9 mouse cellular contexts compared by ENCODE assay signal in the genomic region with DNA sequence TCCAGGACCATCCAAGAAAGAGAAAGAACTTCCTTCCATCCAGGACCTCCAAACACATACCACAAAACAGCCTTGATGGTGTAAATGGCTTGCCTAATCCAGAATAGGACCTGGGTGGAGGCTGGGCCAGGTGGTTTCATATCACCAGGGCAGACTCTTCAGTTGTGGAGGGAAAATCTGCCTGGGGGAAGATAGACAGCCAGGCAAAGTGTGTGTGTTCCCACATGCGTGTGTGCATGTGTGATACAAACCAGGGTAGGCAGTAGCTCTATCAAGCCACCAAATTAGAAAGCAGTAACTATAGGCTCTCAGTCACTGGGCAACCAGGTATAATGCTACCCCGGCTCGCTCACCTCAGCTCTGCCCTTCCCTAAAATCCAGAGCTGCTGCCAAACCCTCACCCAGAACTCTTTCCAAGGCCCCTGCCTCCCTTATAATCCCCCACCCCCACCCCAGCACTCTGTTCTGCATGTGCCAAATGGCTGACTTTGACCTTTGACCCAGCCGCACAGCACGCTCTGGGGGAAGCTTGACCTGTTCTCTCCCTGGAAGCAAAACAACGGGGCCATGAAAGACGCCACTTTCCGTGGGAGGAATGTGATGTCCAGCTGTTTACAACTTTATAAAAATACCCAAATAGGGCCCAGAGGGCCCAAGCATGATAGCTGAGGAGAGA. TPM values are rescaled to one million over a fixed set of nuclear protein-coding genes. Genes with fewer than 3 reads are reported as not detected.
DNase-seq lines count a peak whose midpoint lies in the region; ATAC-seq and TF ChIP-seq lines count a peak whose summit lies in the region.
"Had no signal": no experiment of that assay in that cellular context is flagged by ENCODE, and none has a peak within 500 bp of the region (broad histone marks: within the 10 kb centered on the region; RNA-seq: fewer than 3 reads in every experiment).

No protein-coding gene starts in this region.

- H3K4me3 ChIP-seq in left cerebral cortex, adult 2 months: no peak overlapping the region
- no peak overlapping the region for H3K4me3 ChIP-seq in hindbrain, embryonic 12.5 days
- no peak overlapping the region for H3K4me3 ChIP-seq in limb, embryonic 13.5 days
- H3K4me3 ChIP-seq in stomach, embryonic 15.5 days (replicated peaks): no peak overlapping the region
- H3K4me3 ChIP-seq: heart, embryonic 13.5 days had no signal

- intact Hi-C loops in left cerebral cortex, adult 2 months (cut with DNase I): no loop called here
- intact Hi-C loops in left cerebral cortex, postnatal 36 days (cut with DNase I): no loop called here

- no peak for DNase-seq in left cerebral cortex, adult 2 months (ENCODE audit: extremely low spot score in 1 of 2, low spot score in 2 of 2)
- no peak for DNase-seq in left cerebral cortex, postnatal 36 days (ENCODE audit: low spot score in 2 of 2)
- DNase-seq in heart, postnatal 4 days: no peak
- no peak for DNase-seq in spleen, postnatal 14 days (ENCODE audit: low spot score in 2 of 2)
- no peak for DNase-seq in heart, adult 9 months (ENCODE audit: low spot score in 2 of 2)

- H3K9ac ChIP-seq in hindbrain, embryonic 12.5 days: no peak overlapping the region
- H3K9ac ChIP-seq in limb, embryonic 13.5 days: 0 out of 2 replicates have a peak overlapping the region, but pooled peaks have one; percentile 39
- H3K9ac ChIP-seq in stomach, embryonic 15.5 days: no peak overlapping the region
- H3K9ac ChIP-seq: heart, embryonic 13.5 days had no signal

- no peak for TF ChIP-seq CTCF in left cerebral cortex, adult 2 months (IDR thresholded peaks at IDR 0.05)

- H3K4me1 ChIP-seq in hindbrain, embryonic 12.5 days: peaks cover 20% of the 10 kb centered on the region
- peaks cover 25% of the 10 kb centered on the region for H3K4me1 ChIP-seq in limb, embryonic 13.5 days
- H3K4me1 ChIP-seq in stomach, embryonic 15.5 days: peaks cover 10% of the 10 kb centered on the region; the same call in 1 of the 2 replicates

- no peaks in the 10 kb centered on the region for H3K9me3 ChIP-seq in hindbrain, embryonic 12.5 days (replicated peaks)
- H3K9me3 ChIP-seq in limb, embryonic 13.5 days: no peaks in the 10 kb centered on the region
- H3K9me3 ChIP-seq in stomach, embryonic 15.5 days: no peaks in the 10 kb centered on the region
- H3K9me3 ChIP-seq: heart, embryonic 13.5 days had no signal

- peak; percentile 61 for ATAC-seq in hindbrain, embryonic 12.5 days (ENCODE audit: low FRiP score)
- peak; percentile 28; the same call in 1 of the 2 replicates for ATAC-seq in limb, embryonic 13.5 days (ENCODE audit: low FRiP score, low read depth)
- no peak for ATAC-seq in stomach, embryonic 15.5 days (ENCODE audit: insufficient read depth, low FRiP score, low read depth)

- 29% methylated on average over 8 of the region's 8 CpGs for WGBS in hindbrain, embryonic 12.5 days
- 23% methylated on average over 8 of the region's 8 CpGs for WGBS in limb, embryonic 13.5 days
- WGBS in stomach, embryonic 15.5 days: 37% methylated on average over 8 of the region's 8 CpGs

- H3K27ac ChIP-seq in left cerebral cortex, adult 2 months: peak overlapping the region; percentile 51; the same call in 1 of the 2 replicates
- peak overlapping the region; percentile 70 for H3K27ac ChIP-seq in hindbrain, embryonic 12.5 days
- H3K27ac ChIP-seq in limb, embryonic 13.5 days: peak overlapping the region; percentile 74; the same call in 1 of the 2 replicates
- peak overlapping the region; percentile 53; the same call in 1 of the 2 replicates for H3K27ac ChIP-seq in stomach, embryonic 15.5 days
- H3K27ac ChIP-seq: heart, embryonic 13.5 days had no signal

- no peak overlapping the region; the same call in 1 of the 2 replicates for H3K4me2 ChIP-seq in hindbrain, embryonic 12.5 days (replicated peaks)
- H3K4me2 ChIP-seq in limb, embryonic 13.5 days (replicated peaks): peak overlapping the region; percentile 23; the same call in 1 of the 2 replicates
- no peak overlapping the region for H3K4me2 ChIP-seq in stomach, embryonic 15.5 days
- H3K4me2 ChIP-seq: heart, embryonic 13.5 days had no signal

- no peaks in the 10 kb centered on the region for H3K27me3 ChIP-seq in hindbrain, embryonic 12.5 days
- H3K27me3 ChIP-seq in limb, embryonic 13.5 days: no peaks in the 10 kb centered on the region
- H3K27me3 ChIP-seq in stomach, embryonic 15.5 days (replicated peaks): no peaks in the 10 kb centered on the region
- H3K27me3 ChIP-seq: heart, embryonic 13.5 days had no signal

- H3K36me3 ChIP-seq in hindbrain, embryonic 12.5 days: no peaks in the 10 kb centered on the region
- no peaks in the 10 kb centered on the region for H3K36me3 ChIP-seq in limb, embryonic 13.5 days
- no peaks in the 10 kb centered on the region for H3K36me3 ChIP-seq in stomach, embryonic 15.5 days
- H3K36me3 ChIP-seq: heart, embryonic 13.5 days had no signal

RNA-seq across cellular contexts. Expression of a gene that starts 24.5 kb away (rescaled TPM):
- 10 to 100 TPM; 23.9 to 27.0 TPM for total RNA-seq in left cerebral cortex, adult 2 months (2021)
- 10 to 100 TPM; 22.1 to 23.0 TPM for total RNA-seq in left cerebral cortex, postnatal 36 days (2021)
- polyA plus RNA-seq in hindbrain, embryonic 12.5 days (2016; fragmentation: Nextera tagmentation; extraction: Ambion mirVana): 30.5 and 32.5 TPM in 2 replicates
- 30.0 and 30.1 TPM in 2 replicates for polyA plus RNA-seq in limb, embryonic 13.5 days (2015; fragmentation: Nextera tagmentation; extraction: Ambion mirVana)
- polyA plus RNA-seq in stomach, embryonic 15.5 days (2015; fragmentation: Nextera tagmentation; extraction: Ambion mirVana): 33.9 and 34.3 TPM in 2 replicates
- total RNA-seq in heart, postnatal 4 days (2021): 10 to 100 TPM in 1 of 2 experiments, 1 to 10 TPM in 1; 5.5 to 11.8 TPM

RNA-seq across cellular contexts. Expression of a gene that starts 45.9 kb away (rescaled TPM):
- total RNA-seq in left cerebral cortex, adult 2 months (2021): 10 to 100 TPM; 60.8 to 62.2 TPM
- 10 to 100 TPM; 67.5 to 68.4 TPM for total RNA-seq in left cerebral cortex, postnatal 36 days (2021)
- polyA plus RNA-seq in hindbrain, embryonic 12.5 days (2016; fragmentation: Nextera tagmentation; extraction: Ambion mirVana): 68.6 and 69.0 TPM in 2 replicates
- polyA plus RNA-seq in limb, embryonic 13.5 days (2015; fragmentation: Nextera tagmentation; extraction: Ambion mirVana): 31.2 and 31.6 TPM in 2 replicates
- 39.3 and 40.5 TPM in 2 replicates for polyA plus RNA-seq in stomach, embryonic 15.5 days (2015; fragmentation: Nextera tagmentation; extraction: Ambion mirVana)
- total RNA-seq in heart, postnatal 4 days (2021): 10 to 100 TPM; 10.0 to 11.3 TPM

Comparison
In these comparisons a context has a peak if more than half of its experiments do, and no peak if none do; other contexts are left out.
1. RNA of a gene that starts 45.9 kb away (total RNA-seq): 67.5 to 68.4 TPM in left cerebral cortex, postnatal 36 days and 60.8 to 62.2 TPM in left cerebral cortex, adult 2 months; 10.0 to 11.3 TPM in heart, postnatal 4 days; every median in the first group is over 4 times any median in the second.
2. Peak in every context shown above with its lines, with median percentiles within 50 percentile points of each other: H3K27ac ChIP-seq.